Mouse (Mus musculus) embryonic fibroblast, embryonic 13.5 days (primary cell): ENCODE data around the gene Hs6st3. TPM values are rescaled to one million over a fixed set of nuclear protein-coding genes. Genes with fewer than 3 reads are reported as not detected.
"Not testable (repeated sequence)": the region's sequence is repeated elsewhere in the genome, so short reads cannot be mapped to it uniquely, and the experiment has no call there.

Source experiments
- H3K27ac ChIP-seq: 2 replicates; pipeline ENCODE4 v1.5.1; 2012; ENCODE audit warnings: low read length, control low read depth, inconsistent platforms; ENCODE audit not compliant: insufficient read depth
- H3K4me1 ChIP-seq: 2 replicates; pipeline ENCODE4 v1.6.1; 2011; ENCODE audit warnings: low read length; ENCODE audit not compliant: control insufficient read depth, insufficient read depth
- H3K4me3 ChIP-seq: 2 replicates; pipeline ENCODE4 v1.5.1; 2011; ENCODE audit warnings: mild to moderate bottlenecking, control low read depth, low read length; ENCODE audit not compliant: insufficient read depth
- CTCF ChIP-seq: IDR thresholded peaks from 2 replicates; pipeline ENCODE4 v1.5.1; 2011; ENCODE audit warnings: mild to moderate bottlenecking, control low read depth, low read length, moderate library complexity, borderline replicate concordance; ENCODE audit not compliant: insufficient read depth
- POLR2A ChIP-seq: IDR thresholded peaks from 2 replicates; pipeline ENCODE4 v1.6.1; 2011; ENCODE audit warnings: low read depth, mild to moderate bottlenecking, control low read depth, low read length, moderate library complexity
- polyA plus RNA-seq: library from polyadenylated mRNA; stranded (reverse); fragments of >200 nt; gene quantifications from 2 replicates; pipeline ENCODE4 v1.2.4, GENCODE M21; 2011; ENCODE audit warnings: low read depth; ENCODE audit not compliant: missing spikeins, insufficient read length

Gene Hs6st3
- polyA plus RNA-seq, 1 experiment = 0.42 TPM

- TF ChIP-seq POLR2A (no peak), CTCF (no peak)
- H3K27ac ChIP-seq = no peak overlapping the region
- no peaks in the 10 kb centered on the region for H3K4me1 ChIP-seq
- H3K4me3 ChIP-seq = no peak overlapping the region
Measured at GRCm38 (mm10) chr14:119477836-119478235, 339.7 kb downstream of the Hs6st3 start.

- H3K27ac ChIP-seq = no peak overlapping the region
- no peak overlapping the region for H3K4me3 ChIP-seq
- no peak for TF ChIP-seq CTCF
- TF ChIP-seq POLR2A = no peak
- no peaks in the 10 kb centered on the region for H3K4me1 ChIP-seq
Measured at GRCm38 (mm10) chr14:119488978-119489703, 351.0 kb downstream of the Hs6st3 start.

GRCm38 (mm10) chr14:119520632-119521031 lies 382.5 kb downstream of the Hs6st3 start:
- Histone ChIP-seq H3K4me1 (no peaks in the 10 kb centered on the region), H3K27ac (no peak overlapping the region), H3K4me3 (no peak overlapping the region)
- TF ChIP-seq POLR2A (no peak), CTCF (no peak)

- no peak overlapping the region for H3K27ac ChIP-seq
- TF ChIP-seq POLR2A (no peak), CTCF (no peak)
- H3K4me1 ChIP-seq = no peaks in the 10 kb centered on the region
- no peak overlapping the region for H3K4me3 ChIP-seq
Measured at GRCm38 (mm10) chr14:119521056-119521455, 382.9 kb downstream of the Hs6st3 start.

GRCm38 (mm10) chr14:119532889-119533546 lies 394.9 kb downstream of the Hs6st3 start:
- no peaks in the 10 kb centered on the region for H3K4me1 ChIP-seq
- TF ChIP-seq POLR2A = no peak
- TF ChIP-seq CTCF = no peak
- H3K27ac ChIP-seq = no peak overlapping the region
- H3K4me3 ChIP-seq = no peak overlapping the region

- H3K4me3 ChIP-seq = no peak overlapping the region
- H3K27ac ChIP-seq = no peak overlapping the region
- TF ChIP-seq CTCF (no peak), POLR2A (no peak)
- H3K4me1 ChIP-seq = no peaks in the 10 kb centered on the region
Measured at GRCm38 (mm10) chr14:119540505-119540904, 402.4 kb downstream of the Hs6st3 start.

GRCm38 (mm10) chr14:119544596-119544995 lies 406.5 kb downstream of the Hs6st3 start:
- Histone ChIP-seq H3K27ac (no peak overlapping the region), H3K4me3 (no peak overlapping the region), H3K4me1 (no peaks in the 10 kb centered on the region)
- TF ChIP-seq POLR2A = no peak
- TF ChIP-seq CTCF = no peak

GRCm38 (mm10) chr14:119558356-119558755 lies 420.2 kb downstream of the Hs6st3 start:
- H3K27ac ChIP-seq = no peak overlapping the region
- H3K4me1 ChIP-seq = no peaks in the 10 kb centered on the region
- TF ChIP-seq POLR2A (no peak), CTCF (no peak)
- no peak overlapping the region for H3K4me3 ChIP-seq

- no peak overlapping the region for H3K4me3 ChIP-seq
- no peaks in the 10 kb centered on the region for H3K4me1 ChIP-seq
- TF ChIP-seq CTCF (no peak), POLR2A (no peak)
- H3K27ac ChIP-seq = no peak overlapping the region
Measured at GRCm38 (mm10) chr14:119582039-119582508, 443.9 kb downstream of the Hs6st3 start.

- no peak for TF ChIP-seq CTCF
- TF ChIP-seq POLR2A = no peak
- Histone ChIP-seq H3K4me3 (no peak overlapping the region), H3K4me1 (no peaks in the 10 kb centered on the region), H3K27ac (no peak overlapping the region)
Measured at GRCm38 (mm10) chr14:119585069-119585468, 446.9 kb downstream of the Hs6st3 start.

GRCm38 (mm10) chr14:119587365-119587764 lies 449.2 kb downstream of the Hs6st3 start:
- not testable (repeated sequence) for H3K27ac ChIP-seq, H3K4me1 ChIP-seq, H3K4me3 ChIP-seq
